Mouse (Mus musculus) lung, adult 2 months (tissue): ENCODE results near the gene Slc26a8.

Source experiments
- CTCF ChIP-seq: fragments of 200-500 bp; IDR thresholded peaks from 2 replicates; pipeline ENCODE4 v1.5.1; 2011; ENCODE audit warnings: mild to moderate bottlenecking, low read length, control low read depth; ENCODE audit not compliant: insufficient read depth
- POLR2A ChIP-seq: fragments of 200-500 bp; IDR thresholded peaks from 2 replicates; pipeline ENCODE4 v1.6.1; 2011; ENCODE audit warnings: low read depth, mild to moderate bottlenecking, control low read depth, low read length, borderline replicate concordance; ENCODE audit errors: extremely low read depth

DNA sequence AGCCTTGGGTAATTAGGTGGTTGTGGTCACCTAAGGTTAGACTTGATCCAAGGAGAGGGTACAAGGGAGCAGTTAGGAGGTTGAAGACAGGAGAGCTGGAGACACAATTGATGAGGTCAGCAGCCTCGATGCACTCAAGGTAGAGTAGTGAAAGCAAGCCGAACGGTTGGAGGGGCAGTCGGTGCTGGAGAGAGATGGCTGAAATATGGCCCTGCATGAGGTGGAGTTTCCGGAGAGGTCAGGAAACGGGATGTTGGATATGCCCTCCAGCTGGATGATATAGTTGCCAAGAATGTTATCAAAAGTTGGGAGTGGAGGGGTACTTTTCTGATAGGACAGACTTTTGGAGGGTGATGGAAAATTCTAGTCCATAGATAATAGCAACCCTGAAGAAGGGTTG lies 22.3 kb upstream of the Slc26a8 start:
- TF ChIP-seq CTCF (no peak), POLR2A (no peak)
